Mouse (Mus musculus) adrenal gland, postnatal 10 days (tissue): ENCODE measurements around the gene Gm11563. TPM values are rescaled to one million over a fixed set of nuclear protein-coding genes. Genes with fewer than 3 reads are reported as not detected.

ENCODE experiments used
- total RNA-seq, 2 experiments: library from RNA; stranded (reverse); gene quantifications; 2 replicates each; pipeline ENCODE4 v1.2.3; 2021

The Gm11563 gene
- total RNA-seq, 2 experiments from 2014 or later, result not detected

Other genes with a start within 250 kb of the Gm11563 start
- not detected for gene Krt12, start 236.7 kb downstream of the Gm11563 start, total RNA-seq
- 1 to 10 TPM; 1.8 to 2.3 TPM for gene Krt20, start 220.8 kb downstream of the Gm11563 start, total RNA-seq
- gene Krt23, start 165.8 kb downstream of the Gm11563 start, total RNA-seq, result 10 to 100 TPM in 1 of 2 experiments, 1 to 10 TPM in 1; 4.4 to 12.8 TPM
- gene Krt39, start 137.6 kb downstream of the Gm11563 start, total RNA-seq, result not detected
- gene Krt40, start 115.8 kb downstream of the Gm11563 start, total RNA-seq, result not detected
- not detected for gene Krtap3-3, start 108.1 kb downstream of the Gm11563 start, total RNA-seq
- gene Krtap3-2, start 102.1 kb downstream of the Gm11563 start, total RNA-seq, result not detected
- not detected for gene Gm11939, start 99.5 kb downstream of the Gm11563 start, total RNA-seq
- not detected for gene Krtap3-1, start 92.3 kb downstream of the Gm11563 start, total RNA-seq
- not detected for gene Krtap1-5, start 77.9 kb downstream of the Gm11563 start, total RNA-seq
- gene Krtap1-4, start 75.3 kb downstream of the Gm11563 start, total RNA-seq, result not detected
- gene Krtap1-3, start 67.6 kb downstream of the Gm11563 start, total RNA-seq, result not detected
- not detected for gene Krtap9-3, start 60.9 kb downstream of the Gm11563 start, total RNA-seq
- gene Gm11938, start 55.7 kb downstream of the Gm11563 start, total RNA-seq, result not detected
- not detected for gene Gm11937, start 48.8 kb downstream of the Gm11563 start, total RNA-seq
- gene Krtap2-4, start 44.1 kb downstream of the Gm11563 start, total RNA-seq, result not detected
- not detected for gene Gm11562, start 38.5 kb downstream of the Gm11563 start, total RNA-seq
- not detected for gene Krtap4-1, start 30.7 kb downstream of the Gm11563 start, total RNA-seq
- gene Krtap4-2, start 23.9 kb downstream of the Gm11563 start, total RNA-seq, result not detected
- gene Krtap4-7, start 14.9 kb downstream of the Gm11563 start, total RNA-seq, result not detected
- gene Gm11555, start 8.7 kb downstream of the Gm11563 start, total RNA-seq, result not detected
- gene Krtap4-6, start 7.0 kb upstream of the Gm11563 start, total RNA-seq, result not detected
- gene Gm14190, start 31.8 kb upstream of the Gm11563 start, total RNA-seq, result not detected
- gene Gm14180, start 75.3 kb upstream of the Gm11563 start, total RNA-seq, result not detected
- not detected for gene Gm11595, start 114.0 kb upstream of the Gm11563 start, total RNA-seq
- gene Krtap4-8, start 121.7 kb upstream of the Gm11563 start, total RNA-seq, result not detected
- not detected for gene Krtap4-9, start 126.2 kb upstream of the Gm11563 start, total RNA-seq
- gene Gm11596, start 134.5 kb upstream of the Gm11563 start, total RNA-seq, result not detected
- gene Gm11569, start 140.0 kb upstream of the Gm11563 start, total RNA-seq, result not detected
- gene Gm11554, start 145.5 kb upstream of the Gm11563 start, total RNA-seq, result not detected
- not detected for gene Krtap4-13, start 150.9 kb upstream of the Gm11563 start, total RNA-seq
- not detected for gene Gm11564, start 156.7 kb upstream of the Gm11563 start, total RNA-seq
- gene 2300003K06Rik, start 179.1 kb upstream of the Gm11563 start, total RNA-seq, result not detected
- gene Krtap4-16, start 192.6 kb upstream of the Gm11563 start, total RNA-seq, result not detected
- not detected for gene Gm11568, start 199.0 kb upstream of the Gm11563 start, total RNA-seq
- not detected for gene Gm11559, start 205.5 kb upstream of the Gm11563 start, total RNA-seq
- not detected for gene Krtap9-1, start 214.4 kb upstream of the Gm11563 start, total RNA-seq
- gene Gm11567, start 220.2 kb upstream of the Gm11563 start, total RNA-seq, result not detected
- not detected for gene Krtap31-1, start 249.0 kb upstream of the Gm11563 start, total RNA-seq